Comparison of ENCODE assay signal across 15 mouse cellular contexts in the genomic region with DNA sequence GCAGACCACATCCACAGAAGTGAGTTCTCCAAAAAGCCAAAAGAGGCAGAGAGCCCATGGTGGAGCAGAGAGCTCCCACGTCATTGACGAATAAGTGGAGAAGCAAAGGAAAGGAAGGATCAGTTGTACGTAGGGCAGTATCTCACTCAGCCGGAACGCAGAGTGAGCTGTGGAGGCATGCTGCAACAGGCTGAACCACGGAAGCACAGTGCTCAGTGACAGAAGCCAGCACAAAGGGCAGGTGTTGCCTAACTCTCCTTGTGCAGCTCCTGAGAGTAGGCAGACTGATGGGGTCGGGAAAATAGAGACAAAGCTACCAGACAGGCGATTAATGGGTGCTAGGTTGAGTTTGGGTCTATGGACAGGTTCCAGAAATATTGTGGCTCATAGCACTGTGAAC.
"Had no signal": no experiment of that assay in that cellular context is flagged by ENCODE, and none has a peak within 500 bp of the region (broad histone marks: within the 10 kb centered on the region; RNA-seq: fewer than 3 reads in every experiment).

No protein-coding gene starts in this region.

- DNase-seq: kidney, adult 8-10 months; layer of hippocampus, adult 9-11 months; layer of hippocampus, postnatal 36 days; liver; liver, embryonic 13.5 days; liver, postnatal 0 days; right cerebral cortex, postnatal 14 days; thymus, postnatal 4 days had no signal

- H3K9ac ChIP-seq: limb, embryonic 12.5 days; liver, embryonic 13.5 days; liver, postnatal 0 days; lung, embryonic 15.5 days; midbrain, embryonic 12.5 days had no signal

- H3K36me3 ChIP-seq: limb, embryonic 12.5 days; liver, embryonic 13.5 days; lung, embryonic 15.5 days; midbrain, embryonic 12.5 days had no signal

- H3K27ac ChIP-seq: kidney, postnatal 0 days; limb, embryonic 12.5 days; liver, embryonic 13.5 days; lung, embryonic 15.5 days; midbrain, embryonic 12.5 days; stomach, postnatal 0 days had no signal

- H3K4me3 ChIP-seq: limb, embryonic 12.5 days; liver, embryonic 13.5 days; lung, embryonic 15.5 days; midbrain, embryonic 12.5 days had no signal

- H3K4me2 ChIP-seq: limb, embryonic 12.5 days; liver, embryonic 13.5 days; lung, embryonic 15.5 days; midbrain, embryonic 12.5 days had no signal

- H3K27me3 ChIP-seq: limb, embryonic 12.5 days; liver, embryonic 13.5 days; lung, embryonic 15.5 days; midbrain, embryonic 12.5 days had no signal

- H3K9me3 ChIP-seq: limb, embryonic 12.5 days; liver, embryonic 13.5 days; lung, embryonic 15.5 days; midbrain, embryonic 12.5 days had no signal

- ATAC-seq: intestine, embryonic 16.5 days; liver, postnatal 0 days; midbrain, embryonic 16.5 days had no signal

- H3K4me1 ChIP-seq: limb, embryonic 12.5 days; liver, embryonic 13.5 days; lung, embryonic 15.5 days; midbrain, embryonic 12.5 days had no signal
